Mouse (Mus musculus) liver, adult 2 months (tissue): ENCODE measurements at regions not wholly inside any gene's neighbourhood (a gene's known extent, or its start where the extent isn't known, plus 50 kb on each side); places are given as distances from the start of the nearest gene placed in this dataset.

Experiments used
- CTCF ChIP-seq: fragments of 200-500 bp; IDR thresholded peaks from 2 replicates; pipeline ENCODE4 v1.5.1; 2011; ENCODE audit warnings: low read depth, low read length, control low read depth
- POLR2A ChIP-seq: fragments of 200-500 bp; IDR thresholded peaks from 2 replicates; pipeline ENCODE4 v1.6.1; 2011; ENCODE audit warnings: low read length, control low read depth; ENCODE audit not compliant: insufficient read depth; ENCODE audit errors: extremely low read depth

DNA sequence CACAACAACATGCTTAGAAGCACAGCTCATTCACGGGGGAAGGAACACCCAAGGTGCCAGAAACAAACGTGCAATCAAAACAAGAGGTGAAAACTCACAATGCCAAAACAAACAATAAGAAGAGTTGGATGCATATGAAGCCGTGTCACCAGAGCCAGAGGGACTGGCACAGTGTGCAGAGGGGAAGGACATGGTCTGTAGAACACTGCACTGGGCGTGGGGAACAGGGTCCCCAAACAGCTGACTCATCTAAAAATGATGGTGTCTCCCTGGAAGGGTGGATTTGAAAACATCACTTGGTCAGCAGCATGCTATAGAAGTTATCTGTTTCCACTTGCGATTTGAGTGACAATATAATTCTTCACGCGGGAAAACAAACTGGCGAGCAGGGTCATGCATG is 256.2 kb upstream of the Slc24a5 start:
- TF ChIP-seq CTCF: no peak
- no peak for TF ChIP-seq POLR2A
